Mouse (Mus musculus) layer of hippocampus, postnatal 10 days (tissue): ENCODE measurements around the gene Prickle3. TPM values are rescaled to one million over a fixed set of nuclear protein-coding genes. Genes with fewer than 3 reads are reported as not detected.

Experiments
- DNase-seq, 2 experiments: peaks; one replicate each; pipeline ENCODE4 v3.0.0; 2021; ENCODE audit warnings: low spot score in 2 of 2
- long read RNA-seq: library from polyadenylated mRNA; stranded (forward); transcript quantifications from one replicate; pipeline ENCODE4 v2.0.0, GENCODE M21; 2023
- total RNA-seq, 2 experiments: library from RNA; stranded (reverse); gene quantifications; 2 replicates each; pipeline ENCODE4 v1.2.3; 2021

The Prickle3 gene
- 1 to 10 TPM; 2.0 TPM for total RNA-seq
- long read RNA-seq, partial matches to known transcripts, result 1 of 1 reads
- long read RNA-seq, other reads (novel, unspliced or antisense), result 0 of 1 reads

GRCm38 (mm10) chrX:7657221-7657639, at the start of gene Prickle3:
Prickle3 (plus strand) TSS chrX:7657260.
- DNase-seq, result no peak

DNA sequence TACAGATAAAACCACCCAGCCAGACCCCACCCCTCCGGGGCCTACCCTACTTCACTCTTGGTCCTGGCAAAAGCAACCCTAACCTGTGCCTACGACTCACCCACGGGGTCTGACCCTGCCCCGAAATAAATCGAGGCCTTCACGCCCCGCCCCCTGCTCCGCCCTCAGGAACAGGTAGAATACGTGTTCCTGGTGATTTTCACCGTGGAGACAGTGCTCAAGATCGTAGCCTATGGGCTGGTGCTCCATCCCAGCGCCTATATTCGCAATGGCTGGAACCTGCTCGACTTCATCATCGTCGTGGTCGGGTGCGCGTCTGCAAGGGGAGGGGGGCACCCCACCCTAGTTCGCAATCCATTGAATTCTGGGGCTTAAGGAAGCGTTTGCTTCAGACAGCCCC, 47.0 kb upstream of the Prickle3 start:
- peak; percentile 4 to 20 for DNase-seq

DNA sequence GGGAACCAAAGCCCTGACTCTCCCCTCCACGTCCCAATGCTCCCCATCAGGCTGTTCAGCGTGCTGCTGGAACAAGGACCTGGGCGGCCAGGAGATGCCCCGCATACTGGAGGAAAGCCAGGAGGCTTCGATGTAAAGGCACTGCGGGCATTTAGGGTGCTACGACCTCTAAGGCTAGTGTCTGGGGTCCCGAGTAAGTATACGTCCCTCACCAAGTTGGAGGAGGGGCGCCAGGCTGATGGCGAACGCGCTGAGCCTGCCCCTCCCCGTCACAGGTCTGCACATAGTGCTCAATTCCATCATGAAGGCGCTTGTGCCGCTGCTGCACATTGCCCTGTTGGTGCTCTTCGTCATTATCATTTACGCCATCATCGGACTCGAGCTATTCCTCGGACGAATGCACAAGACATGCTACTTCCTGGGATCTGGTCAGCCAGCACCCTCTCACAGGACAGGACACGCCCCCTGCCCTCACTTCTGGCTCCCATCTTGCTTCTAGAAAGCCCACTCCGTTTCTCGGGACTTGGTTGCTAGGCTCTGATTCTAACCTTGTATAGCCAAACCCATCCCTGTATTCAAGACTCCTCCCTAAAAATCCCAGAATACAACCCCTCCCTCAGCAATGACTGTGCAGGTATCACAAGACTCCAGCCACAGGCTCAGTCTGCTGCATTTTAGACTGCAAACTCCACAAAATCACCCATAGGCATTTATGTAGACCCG, 46.4 kb upstream of the Prickle3 start:
- DNase-seq, result peak; percentile 15 to 34

DNA sequence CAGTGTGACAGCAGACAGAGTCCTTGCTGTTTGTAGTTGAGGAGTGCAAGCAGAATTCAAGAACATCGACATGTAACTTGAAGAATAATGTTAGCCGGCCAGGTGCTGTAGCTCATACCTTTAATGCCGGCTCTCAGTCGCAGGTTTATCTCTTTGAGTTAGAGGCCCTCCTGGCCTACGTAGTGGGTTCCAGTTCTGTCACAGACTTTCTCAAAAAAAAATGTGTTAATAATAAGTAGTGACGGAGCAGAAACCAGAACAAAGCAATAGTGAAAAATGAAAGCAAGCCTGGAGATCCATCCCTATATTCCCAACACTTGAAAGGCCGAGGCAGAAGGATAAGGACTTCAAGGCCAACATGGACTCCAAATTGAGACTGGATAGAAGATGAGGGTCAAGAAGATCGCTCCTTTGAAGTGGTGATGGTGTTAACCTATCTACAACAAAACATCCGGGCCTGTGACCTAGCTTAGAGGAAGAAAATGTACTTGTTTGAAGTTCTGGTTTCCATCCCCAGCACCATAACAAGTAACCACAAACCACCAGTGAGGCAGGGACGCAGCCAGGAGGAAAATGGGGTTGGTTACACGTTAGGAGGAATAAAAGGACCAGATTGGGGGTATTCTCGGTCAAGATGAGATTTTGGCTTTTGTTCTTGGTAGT, 39.0 kb upstream of the Prickle3 start:
- DNase-seq, result no peak

DNA sequence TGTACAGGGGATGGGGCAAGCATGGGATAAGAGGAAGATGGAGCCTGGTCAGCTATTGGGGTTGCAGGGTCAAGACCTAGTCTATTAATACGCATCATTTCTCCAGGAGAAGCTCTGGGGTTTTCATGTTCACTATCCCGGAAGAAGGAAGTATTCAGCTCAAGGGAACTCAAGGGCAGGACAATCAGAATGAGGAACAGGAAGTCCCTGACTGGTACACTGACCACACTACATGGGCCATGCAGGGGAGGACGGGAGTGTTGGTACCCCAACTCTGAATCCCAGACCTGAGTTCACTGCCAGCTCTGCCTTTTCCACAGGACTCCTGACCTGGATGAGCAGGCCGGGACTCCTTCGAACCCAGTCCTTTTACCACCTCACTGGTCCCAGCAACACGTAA, 24.5 kb upstream of the Prickle3 start:
- DNase-seq, result no peak

- no peak for DNase-seq
Measured at GRCm38 (mm10) chrX:7635101-7635500, 22.0 kb upstream of the Prickle3 start.

- peak; percentile 88 to 89 for DNase-seq
Measured at GRCm38 (mm10) chrX:7638401-7639091, 18.5 kb upstream of the Prickle3 start, which contains the start of gene Syp. Syp (plus strand) TSS chrX:7638471.

GRCm38 (mm10) chrX:7639536-7640325, 17.3 kb upstream of the Prickle3 start:
- no peak for DNase-seq

DNA sequence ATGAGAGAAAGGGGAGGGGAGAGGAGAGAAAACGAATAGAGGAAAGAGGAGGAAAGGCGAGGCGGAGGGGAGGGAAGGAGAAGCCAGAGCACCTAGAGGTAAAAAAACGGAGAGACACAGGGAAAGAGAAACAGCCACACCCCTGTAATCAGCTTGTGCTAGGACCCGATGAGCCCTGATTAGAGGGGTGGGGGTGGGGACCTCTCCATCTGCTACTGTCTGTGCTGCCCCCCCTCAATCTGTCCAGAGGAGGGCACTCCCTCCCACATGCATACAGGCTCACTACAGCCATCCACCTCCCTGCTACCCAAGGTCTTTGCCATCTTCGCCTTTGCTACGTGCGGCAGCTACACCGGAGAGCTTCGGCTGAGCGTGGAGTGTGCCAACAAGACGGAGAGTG, 16.3 kb upstream of the Prickle3 start:
- DNase-seq, result no peak

GRCm38 (mm10) chrX:7645349-7645748, 11.7 kb upstream of the Prickle3 start:
- peak; percentile 75 to 80 for DNase-seq

- DNase-seq, result peak; percentile 65 to 69
Measured at GRCm38 (mm10) chrX:7648671-7649304, 8.3 kb upstream of the Prickle3 start.

DNA sequence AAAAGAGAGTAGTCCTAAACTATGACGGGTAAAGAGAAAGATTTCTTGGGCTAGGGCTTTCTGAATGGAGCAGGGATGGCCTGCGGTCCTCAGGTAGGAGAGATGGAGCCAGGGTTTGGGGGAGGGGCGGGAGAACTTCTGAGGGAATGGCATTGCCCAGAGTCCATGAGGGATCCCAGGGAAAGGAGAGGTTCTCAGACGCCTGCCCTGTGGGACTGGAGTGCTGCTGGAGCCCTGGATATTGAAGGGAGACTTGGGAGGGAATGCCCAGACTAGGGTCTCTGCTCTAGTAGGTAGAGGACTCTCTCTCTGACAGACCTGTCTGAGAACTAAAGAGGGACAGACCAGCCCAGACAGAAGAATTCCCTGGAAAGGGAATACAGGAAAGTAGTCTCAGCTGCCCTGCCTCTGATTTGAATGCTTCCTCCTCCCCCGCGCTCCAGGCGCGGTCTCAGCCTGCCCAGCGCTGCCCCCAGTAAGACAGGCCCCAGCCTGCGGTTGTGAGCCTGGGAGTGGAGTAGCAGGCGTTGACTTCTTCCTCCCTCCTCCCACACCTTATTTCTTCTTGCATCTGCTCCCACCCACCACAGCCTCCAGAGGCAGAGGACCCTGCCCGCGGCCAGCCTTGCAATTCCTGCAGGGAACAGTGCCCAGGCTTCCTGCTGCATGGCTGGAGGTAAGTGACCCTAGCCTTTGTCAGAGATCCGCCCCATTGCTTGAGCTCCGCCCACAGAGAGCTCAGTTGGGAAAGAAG, 1.1 kb downstream of the Prickle3 start:
- no peak for DNase-seq

- no peak for DNase-seq
Measured at GRCm38 (mm10) chrX:7658785-7659589, 1.9 kb downstream of the Prickle3 start.

DNA sequence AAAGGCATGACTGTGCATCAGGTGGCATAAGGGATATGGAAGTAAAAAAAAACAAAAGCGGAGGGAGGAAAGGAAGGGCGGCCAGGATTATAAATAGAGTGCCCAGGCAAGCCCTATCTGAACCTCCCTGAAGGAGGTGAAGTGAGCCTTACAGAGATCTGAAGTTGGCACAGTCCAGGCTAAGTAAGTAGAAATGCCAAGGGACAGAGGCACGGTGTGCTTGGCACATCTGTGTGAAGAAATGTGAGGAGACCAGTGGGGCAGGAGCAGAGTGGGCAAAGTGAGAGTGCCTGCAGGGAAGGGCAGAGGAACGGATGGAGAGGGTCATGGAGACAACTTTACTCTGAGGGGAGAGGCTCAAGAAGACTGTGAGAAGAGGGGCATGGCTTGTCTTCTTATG, 4.0 kb downstream of the Prickle3 start:
- no peak for DNase-seq

DNA sequence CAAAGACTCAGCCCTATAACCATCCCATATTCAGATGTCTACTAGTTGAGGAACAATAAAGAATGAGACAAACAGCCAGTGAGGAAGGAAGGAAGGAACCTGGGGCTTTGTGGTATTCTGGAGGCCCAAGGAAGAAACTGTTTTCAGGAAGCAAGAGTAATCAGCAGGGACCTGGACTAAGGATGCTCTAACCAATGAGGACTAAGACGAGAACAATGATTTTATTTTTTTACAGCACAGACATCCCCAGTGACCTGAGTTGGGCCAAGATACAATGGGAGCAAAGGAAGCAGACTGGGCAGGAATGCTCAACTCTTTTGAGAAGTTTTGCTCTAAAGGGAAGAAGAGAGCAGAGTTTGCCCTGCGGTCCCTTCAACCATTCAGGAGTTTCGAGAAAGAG, 5.9 kb downstream of the Prickle3 start:
- DNase-seq, result no peak

- DNase-seq, result no peak
Measured at GRCm38 (mm10) chrX:7664791-7665190, 7.7 kb downstream of the Prickle3 start.

GRCm38 (mm10) chrX:7665739-7666502, 8.9 kb downstream of the Prickle3 start:
- DNase-seq, result no peak

DNA sequence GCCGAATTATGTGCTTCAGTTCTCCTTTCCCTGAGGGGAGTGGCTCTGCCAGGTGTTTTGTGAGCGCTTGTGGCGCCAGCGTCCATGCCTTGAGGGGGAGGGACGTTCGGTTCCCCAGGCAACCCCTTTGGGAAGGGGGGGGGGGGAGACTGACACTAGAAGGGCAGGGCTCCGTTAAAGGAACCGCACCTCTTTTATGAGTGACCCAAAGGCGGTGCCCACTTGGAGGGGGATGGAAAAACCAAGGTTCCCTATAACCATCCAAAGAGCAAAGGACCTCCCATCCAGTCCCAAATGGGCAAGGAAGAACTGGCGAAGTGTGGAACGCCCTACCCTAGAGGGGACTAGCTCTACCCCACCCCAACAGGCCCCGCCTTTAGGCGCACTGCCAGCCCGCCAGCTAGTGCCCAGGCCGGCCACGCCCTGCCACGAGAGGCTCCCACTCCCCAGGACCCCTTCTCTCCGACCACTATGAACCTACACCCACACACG, 13.4 kb downstream of the Prickle3 start:
- peak; percentile 42 to 60 for DNase-seq
